Mouse (Mus musculus): Measurements from ENCODE around the gene Cmtm3. TPM values are rescaled to one million over a fixed set of nuclear protein-coding genes. Genes with fewer than 3 reads are reported as not detected.
"Not testable (repeated sequence)": the region's sequence is repeated elsewhere in the genome, so short reads cannot be mapped to it uniquely, and the experiment has no call there.

The Cmtm3 gene
- 20.4 and 22.4 TPM in 2 replicates for polyA plus RNA-seq (2012; rRNA removed)

DNA sequence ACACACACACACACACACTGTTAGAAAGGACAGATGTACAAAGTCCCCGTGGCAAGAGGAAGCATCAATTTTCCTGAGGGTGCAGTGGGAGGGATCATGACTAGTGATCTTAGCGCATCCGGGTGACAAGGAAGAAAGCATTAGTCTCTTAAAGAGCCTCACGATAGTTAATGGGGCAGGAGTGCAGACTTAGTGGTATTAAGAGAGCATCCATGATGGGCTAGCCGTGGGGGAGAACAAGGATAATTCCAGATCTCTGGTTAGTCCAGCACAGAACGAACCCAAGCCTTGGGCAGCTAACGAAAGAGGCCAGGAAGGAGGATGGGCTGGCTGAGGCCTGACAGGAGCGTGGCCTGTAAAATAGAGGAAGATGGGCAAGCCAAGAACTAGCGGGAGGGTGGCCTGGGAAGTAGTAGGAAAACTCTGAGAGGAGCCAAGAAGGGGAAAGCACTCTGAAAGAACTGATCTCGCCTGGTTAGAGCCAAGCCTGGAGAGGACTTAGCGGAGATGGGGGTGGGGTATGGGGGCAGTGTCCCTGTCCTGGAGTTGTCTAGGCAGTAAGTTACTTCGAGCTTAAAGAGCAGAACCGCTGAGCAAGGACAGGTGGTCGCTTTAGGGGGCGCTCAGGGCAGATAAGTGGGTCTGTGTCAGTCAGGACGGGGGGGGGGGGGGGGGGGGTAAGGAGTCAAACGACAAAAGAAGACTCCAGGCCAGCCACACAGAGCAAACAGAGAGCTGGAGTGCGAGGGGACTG lies at the start of gene Cmtm3:
Gene Cmtm3, plus strand, starts transcription at position 182 of the 754 bp plus-strand sequence.
- peak in 1 of 2 experiments; percentile 30 for DNase-seq (ENCODE audit: extremely low spot score in 1 of 2, low spot score in 1 of 2)

DNA sequence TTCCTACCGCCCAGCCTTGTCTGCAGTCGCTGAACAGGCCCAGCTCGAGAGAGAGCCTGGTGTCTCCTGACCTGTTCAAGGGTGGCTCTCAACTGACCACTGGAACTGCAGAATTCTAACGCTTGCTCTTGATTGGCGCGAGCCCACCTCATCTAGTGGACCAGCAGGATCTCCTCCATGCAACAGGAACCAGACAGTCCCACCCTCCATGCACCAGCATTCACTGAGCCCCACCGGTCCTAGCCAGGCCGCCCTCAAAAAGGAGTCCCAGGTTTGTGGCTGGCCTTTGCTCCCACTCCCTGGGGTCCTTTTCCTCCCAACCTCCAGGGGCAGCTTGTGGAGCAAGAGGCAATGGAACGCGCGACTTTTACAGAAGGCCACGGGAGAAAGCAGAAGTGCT lies 46.1 kb upstream of the Cmtm3 start, which contains the start of gene Cmtm2a:
Gene Cmtm2a, minus strand, starts transcription at position 101 of the 400 bp plus-strand sequence.
- DNase-seq (ENCODE audit: extremely low spot score in 1 of 2, low spot score in 1 of 2): not testable (repeated sequence)

DNA sequence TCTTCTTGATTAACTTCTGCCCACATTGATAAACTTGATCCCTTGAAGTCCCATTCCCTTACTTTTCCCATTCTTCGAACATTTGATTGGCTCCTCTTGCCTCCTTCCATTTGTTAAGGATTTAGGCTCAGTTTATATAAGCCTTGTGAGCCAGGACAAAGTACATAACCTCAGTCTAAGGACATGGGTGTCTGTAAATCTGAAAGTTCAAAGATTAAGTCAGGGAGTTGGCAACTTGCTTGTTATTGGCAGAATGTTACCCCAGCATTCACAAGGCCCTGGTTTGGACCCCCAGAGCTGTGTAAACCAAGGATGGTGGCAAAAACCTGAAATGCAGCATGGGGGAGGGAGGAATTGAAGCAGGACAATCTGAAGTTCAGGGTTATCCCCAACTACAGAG lies 44.8 kb upstream of the Cmtm3 start:
- no peak for DNase-seq (ENCODE audit: extremely low spot score in 1 of 2, low spot score in 1 of 2)

DNA sequence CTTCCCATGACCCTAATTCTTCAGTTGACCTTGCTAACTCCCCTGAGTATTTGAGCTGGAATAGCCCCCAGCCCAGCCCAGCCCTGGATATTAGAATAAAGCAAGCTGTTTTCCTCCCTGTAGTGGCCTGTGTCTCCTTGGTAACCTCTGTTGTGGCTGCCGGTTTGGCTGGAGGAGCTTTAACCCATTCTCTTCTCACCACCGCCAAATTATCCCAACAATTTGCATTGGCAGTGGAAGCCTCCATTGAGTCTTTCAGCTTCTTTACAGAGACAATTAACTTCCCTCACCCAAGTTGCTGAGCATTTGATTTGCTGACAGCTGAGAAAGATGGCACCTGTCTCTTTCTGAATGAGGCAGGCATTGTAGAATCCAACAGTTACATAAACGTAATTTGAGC lies 37.6 kb upstream of the Cmtm3 start:
- DNase-seq (ENCODE audit: extremely low spot score in 1 of 2, low spot score in 1 of 2): not testable (repeated sequence)

DNA sequence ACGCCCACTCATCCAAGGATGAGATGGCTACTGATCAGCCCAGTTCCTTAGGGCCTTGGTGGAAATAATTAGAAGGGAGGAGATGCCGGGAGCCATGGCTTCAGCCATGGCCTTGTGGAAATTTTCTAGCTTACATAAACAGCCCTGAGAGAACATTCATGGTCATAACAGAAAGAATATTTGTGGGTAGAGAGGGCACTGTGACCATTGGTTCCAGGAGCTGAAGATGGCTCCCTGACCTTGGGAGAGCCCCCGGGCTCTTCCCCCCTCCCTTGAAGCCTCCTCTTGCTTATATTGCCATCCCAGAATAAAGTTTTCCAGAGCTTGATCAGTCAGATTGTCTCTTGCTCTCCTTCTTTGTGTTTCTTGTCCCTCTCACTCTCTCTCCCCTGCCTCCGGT lies 36.7 kb upstream of the Cmtm3 start:
- DNase-seq (ENCODE audit: extremely low spot score in 1 of 2, low spot score in 1 of 2): not testable (repeated sequence)

DNA sequence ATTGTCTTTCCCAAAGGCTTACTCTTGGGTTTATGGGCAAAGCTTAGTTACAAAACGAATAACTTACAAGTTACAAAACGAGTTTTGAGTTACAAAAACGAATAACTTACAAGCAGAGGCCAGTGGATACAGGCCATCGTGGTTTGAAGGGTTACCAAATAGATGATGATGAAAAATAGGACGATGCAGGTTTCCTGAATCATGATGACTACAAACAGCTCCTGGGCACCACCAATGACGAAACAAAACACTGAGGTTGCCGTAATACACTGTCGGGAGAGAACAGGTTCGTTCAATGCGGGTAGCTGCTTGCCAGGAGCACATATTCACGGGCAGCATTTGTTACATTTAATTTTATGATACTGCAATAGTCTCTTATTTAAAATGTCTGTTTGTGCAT lies 34.2 kb upstream of the Cmtm3 start:
- no peak for DNase-seq (ENCODE audit: extremely low spot score in 1 of 2, low spot score in 1 of 2)

DNA sequence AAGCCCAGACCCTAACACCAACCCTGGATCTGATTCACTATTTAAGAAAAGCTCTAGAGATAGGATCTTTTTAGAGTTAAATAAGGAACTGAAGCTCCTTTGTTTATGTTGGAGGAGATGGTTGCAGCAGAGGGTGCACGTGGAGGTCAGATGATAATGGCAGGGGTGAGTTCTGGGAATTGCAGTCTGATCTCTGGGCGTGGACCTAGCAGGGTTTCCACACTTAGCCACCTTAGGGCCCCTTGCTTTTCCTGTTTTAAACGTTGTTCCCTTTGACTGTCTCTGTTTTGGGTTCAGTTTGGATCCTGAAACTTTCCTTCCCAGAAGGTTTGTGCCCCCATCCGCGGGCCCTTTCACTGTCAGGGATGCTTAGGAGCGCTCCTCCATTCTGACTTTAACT lies 30.9 kb upstream of the Cmtm3 start:
- not testable (repeated sequence) for DNase-seq (ENCODE audit: extremely low spot score in 1 of 2, low spot score in 1 of 2)

DNA sequence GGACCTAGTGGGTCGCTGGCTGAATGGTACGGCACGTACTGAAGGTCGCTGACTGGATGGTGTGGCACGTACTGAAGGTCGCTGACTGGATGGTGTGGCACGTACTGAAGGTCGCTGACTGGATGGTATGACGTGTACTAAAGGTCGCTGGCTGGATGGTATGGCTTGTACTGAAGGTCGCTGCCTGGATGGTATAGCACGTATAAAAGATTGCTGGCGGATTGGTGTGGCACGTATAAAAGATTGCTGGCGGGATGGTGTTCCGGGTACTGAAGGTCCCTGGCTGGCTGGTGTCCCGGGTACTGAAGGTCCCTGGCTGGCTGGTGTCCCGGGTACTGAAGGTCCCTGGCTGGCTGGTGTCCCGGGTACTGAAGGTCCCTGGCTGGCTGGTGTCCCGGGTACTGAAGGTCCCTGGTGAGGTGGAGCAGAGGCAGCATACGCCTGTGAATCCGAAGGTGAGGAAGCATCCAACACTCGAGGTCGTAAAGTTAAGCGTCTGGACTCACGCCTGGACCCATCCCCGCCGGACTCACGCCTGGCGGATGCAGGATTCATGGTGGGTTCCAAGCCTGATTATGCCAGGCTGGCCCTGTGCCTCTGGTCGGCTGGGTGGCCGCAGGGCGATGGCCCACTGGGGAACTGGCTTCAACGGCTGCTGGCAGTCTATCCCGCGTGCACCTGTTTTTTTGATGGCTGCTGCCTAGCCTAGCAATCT lies 29.6 kb upstream of the Cmtm3 start, which contains the start of the genes Gm45711 and Cmtm1:
Gene Gm45711, minus strand, starts transcription at position 641 of the 715 bp plus-strand sequence.
Gene Cmtm1, minus strand, starts transcription at position 705 of the 715 bp plus-strand sequence.
- not testable (repeated sequence) for DNase-seq (ENCODE audit: extremely low spot score in 1 of 2, low spot score in 1 of 2)

DNA sequence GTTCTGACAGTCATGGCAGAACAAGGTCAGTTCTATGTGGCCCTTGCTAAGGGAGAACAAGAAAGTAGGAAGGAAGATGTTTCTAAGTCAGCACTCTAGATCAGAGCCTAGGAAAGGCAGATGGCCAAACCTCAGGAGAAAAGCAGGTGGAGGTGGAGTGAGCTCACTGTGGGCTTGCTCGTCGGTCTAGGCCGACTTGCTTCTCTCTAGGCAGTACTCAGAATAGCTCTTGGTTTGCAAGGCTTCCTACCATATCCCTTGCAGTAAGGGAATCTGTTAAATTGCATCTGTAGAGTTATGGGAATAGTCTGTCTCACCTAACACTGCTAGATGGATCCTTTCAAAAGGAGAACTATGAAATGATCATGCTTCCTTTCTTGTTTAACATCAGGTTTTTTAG lies 27.2 kb upstream of the Cmtm3 start:
- DNase-seq (ENCODE audit: extremely low spot score in 1 of 2, low spot score in 1 of 2): not testable (repeated sequence)

DNA sequence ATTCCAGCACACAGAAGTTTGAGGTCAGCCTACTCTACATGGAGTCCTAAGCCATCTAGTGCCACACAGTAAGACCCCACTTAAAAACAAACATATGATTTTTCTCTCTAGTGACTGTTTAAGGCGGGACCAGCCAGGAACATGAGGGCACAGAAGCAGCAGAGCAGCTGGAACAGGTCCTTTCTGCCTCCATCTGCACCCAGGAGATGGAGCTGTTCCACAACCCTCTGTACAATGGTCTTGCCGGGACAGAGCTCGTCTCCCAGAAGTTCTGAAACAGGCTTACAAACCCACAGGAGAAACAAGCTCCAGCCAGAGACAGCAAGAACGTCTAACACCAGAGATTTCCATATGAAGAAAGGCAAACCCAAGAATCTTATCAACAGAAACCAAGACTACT lies 25.9 kb upstream of the Cmtm3 start:
- peak in 1 of 2 experiments; percentile 18 for DNase-seq (ENCODE audit: extremely low spot score in 1 of 2, low spot score in 1 of 2)

DNA sequence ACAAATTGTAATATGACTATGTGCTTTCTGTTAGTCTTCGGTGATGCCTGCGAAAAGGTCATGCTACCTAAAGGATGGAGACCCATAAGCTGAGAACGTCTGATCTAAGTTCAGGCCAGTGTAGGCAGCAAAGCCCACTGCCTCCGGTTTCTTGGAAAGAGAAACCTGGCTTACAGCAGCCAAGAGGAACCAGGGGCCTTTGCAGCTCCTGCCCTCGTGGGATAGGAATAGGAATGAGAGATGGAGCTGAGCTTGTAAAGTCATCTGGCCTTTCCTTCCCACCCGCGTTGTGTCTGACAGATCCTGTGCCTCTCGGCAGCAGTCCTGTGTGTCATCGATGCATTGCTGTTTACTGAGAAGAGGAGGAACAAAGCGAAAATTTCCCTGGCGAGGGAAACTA lies 17.9 kb upstream of the Cmtm3 start, which contains the start of gene Gm11020:
Gene Gm11020, plus strand, starts transcription at position 301 of the 400 bp plus-strand sequence.
- DNase-seq (ENCODE audit: extremely low spot score in 1 of 2, low spot score in 1 of 2): not testable (repeated sequence)

DNA sequence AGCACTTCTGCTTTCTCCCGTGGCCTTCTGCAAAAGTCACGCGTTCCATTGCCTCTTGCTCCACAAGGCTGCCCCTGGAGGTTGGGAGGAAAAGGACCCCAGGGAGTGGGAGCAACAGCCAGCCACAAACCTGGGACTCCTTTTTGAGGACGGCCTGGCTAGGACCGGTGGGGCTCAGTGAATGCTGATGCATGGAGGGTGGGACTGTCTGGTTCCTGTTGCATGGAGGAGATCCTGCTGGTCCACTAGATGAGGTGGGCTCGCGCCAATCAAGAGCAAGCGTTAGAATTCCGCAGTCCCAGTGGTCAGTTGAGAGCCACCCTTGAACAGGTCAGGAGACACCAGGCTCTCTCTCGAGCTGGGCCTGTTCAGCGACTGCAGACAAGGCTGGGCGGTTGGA lies 17.3 kb upstream of the Cmtm3 start, which contains the start of gene Cmtm2b:
Gene Cmtm2b, plus strand, starts transcription at position 301 of the 400 bp plus-strand sequence.
- not testable (repeated sequence) for DNase-seq (ENCODE audit: extremely low spot score in 1 of 2, low spot score in 1 of 2)

DNA sequence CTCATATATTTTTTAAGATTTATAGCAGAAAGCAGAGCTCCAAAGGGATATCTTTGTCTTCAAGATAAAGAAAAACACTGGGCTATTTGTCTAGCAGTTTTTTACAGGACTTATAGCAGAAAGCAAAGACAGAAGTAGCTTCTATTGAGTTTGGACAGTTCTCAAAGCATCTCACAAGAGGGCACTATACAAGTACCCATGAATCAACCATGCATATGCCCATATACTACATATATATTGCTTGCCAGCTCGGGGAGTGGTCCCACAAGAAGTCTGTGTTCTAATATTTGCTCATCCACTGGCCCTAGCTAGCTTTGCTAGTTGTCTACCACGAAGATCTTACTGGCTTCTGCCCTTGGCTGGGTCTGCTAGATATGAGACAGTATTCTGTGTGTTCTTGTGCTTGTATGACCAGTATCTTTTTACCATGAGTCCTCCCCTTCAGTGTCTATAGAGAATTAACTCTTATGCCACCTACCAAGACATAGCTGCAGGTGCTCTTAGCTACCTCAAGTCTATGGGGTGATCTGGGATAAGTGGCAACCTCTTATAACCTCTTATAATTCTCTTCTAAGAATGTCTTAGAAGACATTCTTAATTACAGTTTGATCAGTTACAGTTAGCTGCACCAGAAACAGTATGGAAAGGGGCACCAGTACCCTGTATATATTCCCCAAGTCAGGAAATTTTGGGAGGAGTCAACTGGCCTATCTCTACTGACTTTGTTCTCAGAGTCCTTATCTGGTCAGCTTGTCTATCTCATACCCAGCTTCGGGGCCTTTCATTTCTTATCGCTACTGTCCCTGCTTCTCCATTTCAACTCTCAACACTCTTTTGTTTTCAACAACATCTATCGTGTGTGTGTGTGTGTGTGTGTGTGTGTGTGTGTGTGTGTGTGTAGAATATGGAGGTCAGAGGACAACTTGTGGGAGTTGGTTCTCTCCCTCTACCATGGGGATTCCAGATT lies 6.3 kb upstream of the Cmtm3 start:
- DNase-seq (ENCODE audit: extremely low spot score in 1 of 2, low spot score in 1 of 2): no peak

DNA sequence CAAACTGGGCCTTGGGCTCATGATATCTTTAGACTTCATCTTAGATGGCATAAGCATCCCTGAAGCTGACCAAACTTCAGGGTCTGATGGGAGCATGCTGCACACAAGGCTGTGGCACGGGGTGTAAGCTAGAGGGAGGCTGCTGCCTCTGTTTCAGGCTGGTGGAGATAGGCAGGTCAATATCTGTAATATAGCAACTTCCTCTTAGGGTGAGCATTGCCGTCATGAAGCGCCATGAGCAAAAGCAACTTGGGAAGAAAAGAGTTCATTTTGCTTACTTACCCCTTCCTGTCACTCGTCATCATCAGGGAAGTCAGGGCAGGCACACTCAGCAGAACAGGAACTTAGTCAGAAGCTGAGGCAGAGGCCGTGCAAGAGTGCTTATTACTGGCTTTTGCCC lies 5.4 kb upstream of the Cmtm3 start:
- DNase-seq (ENCODE audit: extremely low spot score in 1 of 2, low spot score in 1 of 2): no peak

DNA sequence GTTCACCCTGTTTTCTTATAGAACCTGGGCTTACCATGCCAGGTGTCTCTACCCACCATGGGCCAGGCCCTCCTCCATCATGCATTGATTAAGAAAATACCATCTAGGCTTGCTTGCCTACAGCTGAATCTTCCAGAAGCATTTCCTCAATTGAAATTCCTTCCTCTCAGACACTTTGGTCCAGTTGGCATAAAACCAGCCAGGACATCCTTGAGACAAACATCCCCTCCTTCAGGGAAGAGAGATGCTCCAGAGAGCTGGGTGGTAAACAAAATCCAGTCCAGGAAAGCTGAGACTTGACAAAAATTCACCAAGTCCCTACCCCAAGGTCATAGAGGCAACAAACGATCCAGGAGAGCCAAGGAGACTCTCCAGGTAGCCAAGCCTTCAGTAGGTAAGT lies 5.0 kb upstream of the Cmtm3 start:
- DNase-seq (ENCODE audit: extremely low spot score in 1 of 2, low spot score in 1 of 2): no peak

DNA sequence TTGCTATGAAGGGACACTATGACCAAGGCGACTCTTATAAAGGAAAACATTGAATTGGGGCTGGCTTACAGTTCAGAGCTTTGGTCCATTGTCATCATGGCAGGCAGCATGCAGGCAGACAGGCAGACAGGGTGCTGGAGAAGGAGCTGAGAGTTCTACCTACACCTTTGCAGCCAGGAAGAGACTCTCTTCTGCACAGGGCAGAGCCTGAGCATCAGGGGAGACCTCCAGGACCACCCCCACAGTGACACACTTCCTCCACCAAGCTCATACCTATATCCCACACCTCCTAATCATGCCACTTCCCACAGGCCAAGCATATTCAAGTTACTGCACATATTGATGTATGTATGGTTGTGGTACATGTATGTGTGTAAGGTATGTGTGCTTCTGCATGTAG lies 2.4 kb upstream of the Cmtm3 start:
- no peak for DNase-seq (ENCODE audit: extremely low spot score in 1 of 2, low spot score in 1 of 2)

DNA sequence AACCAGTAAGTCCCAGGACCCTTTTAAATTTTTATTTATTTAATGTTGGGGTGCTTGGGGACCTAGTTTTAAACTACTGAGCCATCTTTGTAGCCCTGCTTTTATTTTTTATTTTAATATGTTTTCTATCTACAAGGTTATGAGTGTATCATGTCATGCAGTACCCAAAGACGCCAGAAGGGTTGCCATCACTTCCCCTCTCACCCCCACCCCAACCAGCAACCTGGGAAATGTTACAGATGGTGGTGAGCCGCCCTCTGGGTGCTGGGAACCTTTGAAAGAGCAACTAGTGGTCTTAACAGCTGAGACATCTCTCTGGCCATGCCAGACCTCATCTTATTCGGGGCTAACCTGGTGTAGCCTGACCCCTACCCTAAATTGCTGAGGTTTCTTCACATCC lies 1.3 kb upstream of the Cmtm3 start:
- no peak for DNase-seq (ENCODE audit: extremely low spot score in 1 of 2, low spot score in 1 of 2)

DNA sequence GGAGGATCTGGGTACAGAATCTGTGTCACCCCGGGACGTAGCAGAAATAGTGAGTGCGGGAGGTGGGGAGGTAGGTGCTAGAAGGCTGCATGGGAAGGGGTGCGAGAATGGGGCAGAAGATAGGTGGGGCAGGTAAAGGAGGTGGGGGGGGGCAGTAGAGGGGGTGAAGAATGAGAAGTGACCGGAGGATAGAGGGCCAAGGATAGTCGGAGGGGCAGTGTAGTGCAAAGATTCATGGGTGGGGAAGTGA lies 698 bp downstream of the Cmtm3 start:
- DNase-seq (ENCODE audit: extremely low spot score in 1 of 2, low spot score in 1 of 2): no peak

DNA sequence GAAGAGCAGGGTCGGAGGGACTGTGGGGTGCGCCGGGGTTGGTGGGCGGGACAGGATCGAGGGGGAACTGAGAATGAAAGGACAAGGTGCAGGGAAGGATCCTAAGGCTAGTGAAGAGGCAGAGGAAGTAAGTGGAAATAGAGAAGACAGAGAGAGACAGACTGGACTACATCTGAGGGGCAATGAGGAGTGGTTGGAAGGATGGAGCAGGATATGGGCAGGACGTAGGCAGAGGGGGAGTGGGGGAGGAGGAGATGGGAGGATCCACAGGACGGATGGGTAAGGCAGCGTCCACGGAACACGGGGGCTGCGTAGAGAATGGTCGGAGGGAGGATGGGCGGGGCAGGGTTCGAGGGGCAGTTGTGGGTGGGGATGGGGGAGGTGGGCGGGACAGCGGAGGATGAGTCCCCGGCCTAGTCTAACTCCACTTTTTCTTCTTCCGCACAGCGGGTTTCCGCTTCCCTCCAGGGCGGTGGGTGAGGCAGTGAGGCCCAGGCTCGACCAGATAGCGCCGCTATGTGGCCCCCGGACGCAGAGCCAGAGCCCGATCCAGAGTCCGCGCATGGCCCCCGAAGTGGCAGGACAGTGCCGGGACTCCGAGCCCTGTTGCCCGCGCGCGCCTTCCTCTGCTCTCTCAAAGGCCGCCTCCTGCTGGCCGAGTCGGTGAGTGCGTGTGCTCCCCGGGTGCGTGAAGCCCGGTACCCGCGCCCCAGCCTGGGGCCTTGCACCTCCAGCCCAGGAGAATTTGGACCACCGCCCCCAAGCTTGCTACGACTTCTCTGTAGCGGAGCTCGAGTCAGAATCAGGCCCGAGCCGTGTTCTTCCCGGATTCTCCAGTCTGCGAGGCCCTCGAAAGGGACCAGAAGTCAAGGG lies 1.3 kb downstream of the Cmtm3 start:
- peak; percentile 27 to 56 for DNase-seq (ENCODE audit: extremely low spot score in 1 of 2, low spot score in 1 of 2)

DNA sequence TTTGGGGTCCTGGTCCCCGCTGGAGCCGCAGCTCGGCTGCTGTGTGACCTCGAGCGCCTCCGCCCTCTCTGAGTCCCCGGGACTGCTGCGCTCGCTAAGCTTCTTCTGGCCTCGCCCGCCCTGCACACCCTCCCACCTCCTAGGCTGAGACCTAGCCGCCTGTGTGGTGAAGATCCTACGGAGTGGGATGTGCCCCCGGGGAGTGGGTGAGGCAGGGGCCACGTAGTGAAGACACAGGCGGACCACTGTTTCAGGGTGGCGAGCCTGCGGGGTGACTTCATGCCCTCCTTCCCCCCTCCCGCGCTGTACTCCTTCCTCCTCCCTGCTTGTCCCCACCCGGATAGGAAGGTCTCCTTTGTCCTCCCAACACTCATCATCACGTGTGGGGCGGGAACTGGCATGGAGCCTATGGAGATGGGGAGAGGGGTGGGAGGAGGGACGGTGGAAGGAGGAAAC lies 1.9 kb downstream of the Cmtm3 start:
- peak in 1 of 2 experiments; percentile 21 for DNase-seq (ENCODE audit: extremely low spot score in 1 of 2, low spot score in 1 of 2)
